Mouse (Mus musculus) liver, adult 2 months (tissue): ENCODE measurements around the gene Tango2. TPM values are rescaled to one million over a fixed set of nuclear protein-coding genes. Genes with fewer than 3 reads are reported as not detected.

Experiments
- DNase-seq: peaks from one replicate; pipeline ENCODE4 v3.0.0-alpha.2; 2011; ENCODE audit warnings: low read depth, low spot score; ENCODE audit errors: extremely low read depth
- H3K27ac ChIP-seq: fragments of 200-500 bp; replicated peaks from 2 replicates; pipeline ENCODE4 v1.5.1; 2012; ENCODE audit warnings: low read depth, mild to moderate bottlenecking, control low read depth, inconsistent platforms, low read length; ENCODE audit not compliant: insufficient read depth
- H3K27me3 ChIP-seq: fragments of 200-500 bp; 2 replicates; pipeline ENCODE4 v1.6.1; 2012; ENCODE audit warnings: mild to moderate bottlenecking, moderate library complexity, low read length, inconsistent platforms; ENCODE audit not compliant: control insufficient read depth, insufficient read depth
- H3K36me3 ChIP-seq: fragments of 200-500 bp; 2 replicates; pipeline ENCODE4 v1.6.1; 2012; ENCODE audit warnings: low read length, inconsistent platforms; ENCODE audit not compliant: control insufficient read depth, insufficient read depth
- H3K4me1 ChIP-seq: fragments of 200-500 bp; 2 replicates; pipeline ENCODE4 v1.6.1; 2011; ENCODE audit warnings: low read length; ENCODE audit not compliant: control insufficient read depth, insufficient read depth
- H3K4me3 ChIP-seq: fragments of 200-500 bp; 2 replicates; pipeline ENCODE4 v1.5.1; 2011; ENCODE audit warnings: low read depth, mild to moderate bottlenecking, control low read depth, low read length, moderate library complexity; ENCODE audit not compliant: insufficient read depth
- H3K79me2 ChIP-seq: fragments of 200-500 bp; 2 replicates; pipeline ENCODE4 v1.6.1; 2012; ENCODE audit warnings: inconsistent platforms, mild to moderate bottlenecking, low read length, moderate library complexity; ENCODE audit not compliant: control insufficient read depth, insufficient read depth
- H3K9ac ChIP-seq: fragments of 200-500 bp; 2 replicates; pipeline ENCODE4 v1.6.1; 2012; ENCODE audit warnings: low read depth, mild to moderate bottlenecking, control low read depth, inconsistent platforms, low read length
- CTCF ChIP-seq: fragments of 200-500 bp; IDR thresholded peaks from 2 replicates; pipeline ENCODE4 v1.5.1; 2011; ENCODE audit warnings: low read depth, low read length, control low read depth
- POLR2A ChIP-seq: fragments of 200-500 bp; IDR thresholded peaks from 2 replicates; pipeline ENCODE4 v1.6.1; 2011; ENCODE audit warnings: low read length, control low read depth; ENCODE audit not compliant: insufficient read depth; ENCODE audit errors: extremely low read depth
- WGBS: fragments of 180-500 bp; shearing (Covaris S2); methylation state at CpG from one replicate; pipeline ENCODE4 v1.1.7; 2018; 5-methylcytosine and 5-hydroxymethylcytosine counted together
- polyA plus RNA-seq: library from polyadenylated mRNA; depleted of rRNA; stranded (reverse); fragments of >200 nt; gene quantifications from 2 replicates; pipeline ENCODE4 v1.2.3, GENCODE M21; 2012
- total RNA-seq: library from RNA; depleted of rRNA; stranded (reverse); fragments of >200 nt; gene quantifications from 2 replicates; pipeline ENCODE4 v1.2.3, GENCODE M21; 2014

The Tango2 gene
- total and polyA plus RNA-seq, 2 experiments = 57.1 to 58.0 TPM

DNA sequence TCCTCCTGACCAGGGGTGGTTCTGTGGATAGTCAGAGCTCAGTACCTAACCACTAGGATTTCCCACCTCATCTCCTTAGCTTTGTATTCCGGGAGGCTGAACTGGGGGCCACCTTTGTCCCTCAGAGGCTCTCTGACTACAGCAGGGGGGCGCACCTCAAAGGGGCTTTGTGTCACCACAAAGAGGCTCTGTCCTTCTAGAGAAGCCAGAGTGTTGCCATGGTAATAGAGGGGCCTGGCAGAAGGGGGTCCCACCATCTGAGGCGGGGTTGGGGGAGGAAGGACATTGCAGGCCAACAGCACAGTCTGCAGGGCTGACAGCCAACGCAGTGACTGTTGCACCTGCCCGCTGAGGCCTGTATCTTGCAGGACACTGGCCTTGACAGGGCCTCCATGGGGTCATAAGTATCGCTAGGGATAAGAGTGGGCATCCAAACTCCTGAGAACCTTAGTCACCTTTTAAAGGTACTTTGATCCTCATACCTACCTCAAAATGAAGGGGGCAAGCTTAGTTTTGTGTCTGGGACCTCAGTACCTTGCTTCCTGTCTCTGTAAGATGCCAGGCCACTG lies 32.7 kb upstream of the Tango2 start:
- H3K27ac ChIP-seq = no peak overlapping the region
- no peaks in the 10 kb centered on the region for H3K27me3 ChIP-seq
- WGBS = 92% methylated on average over 6 of the region's 6 CpGs
- no peak overlapping the region for H3K4me3 ChIP-seq
- H3K36me3 ChIP-seq = no peaks in the 10 kb centered on the region
- TF ChIP-seq POLR2A (no peak), CTCF (no peak)
- DNase-seq = no peak
- H3K9ac ChIP-seq = no peak overlapping the region
- peaks cover 11% of the 10 kb centered on the region for H3K4me1 ChIP-seq
- peaks cover 2% of the 10 kb centered on the region; the same call in 1 of the 2 replicates for H3K79me2 ChIP-seq

DNA sequence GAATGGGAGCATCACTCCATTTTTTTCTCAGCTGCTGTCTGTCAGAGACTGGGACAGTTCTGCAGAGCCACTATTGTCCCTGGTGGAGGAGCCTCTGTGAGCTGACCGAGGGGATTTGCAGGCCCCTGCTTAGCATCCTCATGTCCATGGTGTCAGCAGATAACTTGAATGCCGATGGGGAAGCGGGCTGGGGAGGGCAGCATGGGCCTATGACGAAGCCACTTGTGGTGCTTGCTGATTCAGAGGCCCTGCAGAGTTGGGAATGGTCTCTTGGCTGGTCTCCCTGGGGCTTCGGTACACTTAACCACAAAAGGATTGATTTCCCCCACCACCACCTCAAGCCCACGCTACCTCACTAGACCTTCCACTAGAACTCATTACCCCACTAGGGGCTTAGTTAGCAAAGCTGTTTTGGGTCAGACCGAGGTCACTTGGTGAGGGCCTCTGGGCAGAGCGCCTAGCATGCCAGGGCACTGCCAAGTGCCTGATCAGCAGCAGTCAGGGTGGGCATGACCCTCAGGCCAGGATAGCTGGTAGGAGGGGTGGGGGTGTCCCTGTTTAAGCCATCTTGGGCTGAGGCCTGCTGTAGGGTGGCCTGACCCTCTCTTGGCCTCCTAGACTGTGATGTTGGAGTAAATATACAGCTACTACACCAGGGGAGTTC lies 31.6 kb upstream of the Tango2 start:
- H3K4me1 ChIP-seq = peaks cover 11% of the 10 kb centered on the region
- no peak for DNase-seq
- no peak for TF ChIP-seq CTCF
- H3K27ac ChIP-seq = no peak overlapping the region
- no peaks in the 10 kb centered on the region for H3K27me3 ChIP-seq
- no peaks in the 10 kb centered on the region for H3K36me3 ChIP-seq
- peaks cover 2% of the 10 kb centered on the region; the same call in 1 of the 2 replicates for H3K79me2 ChIP-seq
- H3K9ac ChIP-seq = no peak overlapping the region
- 91% methylated on average over 8 of the region's 8 CpGs for WGBS
- H3K4me3 ChIP-seq = no peak overlapping the region

DNA sequence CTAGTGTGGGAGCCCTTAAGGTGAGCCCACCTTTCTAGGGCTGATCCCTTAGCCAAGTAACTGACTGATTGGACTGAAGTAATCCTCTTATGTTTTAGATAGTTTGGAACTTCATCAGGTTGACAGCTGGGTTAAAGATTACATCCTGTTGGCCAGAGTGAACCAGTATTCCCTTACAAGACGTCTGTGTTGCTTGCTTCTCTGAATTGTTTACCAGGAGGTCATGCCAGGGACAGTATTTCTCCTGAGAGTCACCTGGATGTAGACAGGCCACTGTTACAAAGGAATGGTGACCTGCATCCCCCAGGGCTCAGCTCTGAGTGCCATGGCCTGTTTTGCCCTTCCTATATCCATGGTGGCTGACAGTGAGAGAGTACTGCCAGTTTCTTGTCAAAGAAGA lies 30.6 kb upstream of the Tango2 start:
- peaks cover 2% of the 10 kb centered on the region; the same call in 1 of the 2 replicates for H3K79me2 ChIP-seq
- no peak overlapping the region for H3K9ac ChIP-seq
- H3K4me1 ChIP-seq = peaks cover 11% of the 10 kb centered on the region
- H3K27me3 ChIP-seq = no peaks in the 10 kb centered on the region
- 22% methylated on average over 1 of the region's 1 CpGs for WGBS
- no peak overlapping the region for H3K27ac ChIP-seq
- no peaks in the 10 kb centered on the region for H3K36me3 ChIP-seq
- no peak for DNase-seq
- H3K4me3 ChIP-seq = no peak overlapping the region
- TF ChIP-seq POLR2A (no peak), CTCF (no peak)

DNA sequence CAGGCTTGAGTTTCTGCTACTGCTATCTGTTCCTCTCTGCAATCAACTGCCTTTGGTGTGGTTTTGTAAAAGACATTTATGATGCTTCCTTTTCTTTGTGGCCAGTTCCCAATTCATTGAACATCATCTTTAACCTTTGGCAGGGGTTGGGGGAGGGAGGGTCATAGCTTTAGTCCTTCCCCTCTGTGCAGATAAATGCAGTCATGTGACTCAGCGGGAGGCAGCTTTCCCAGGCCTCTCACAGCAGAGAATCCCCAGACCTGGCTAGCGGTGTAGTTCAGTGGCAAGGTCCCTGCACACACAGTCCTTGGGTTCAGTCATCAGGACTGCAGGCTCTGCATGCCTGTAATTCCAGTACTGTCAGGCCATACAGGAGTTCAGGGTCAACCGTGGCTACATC lies 29.3 kb upstream of the Tango2 start:
- Histone ChIP-seq H3K27ac (no peak overlapping the region), H3K36me3 (no peaks in the 10 kb centered on the region), H3K4me3 (no peak overlapping the region), H3K79me2 (peaks cover 2% of the 10 kb centered on the region; the same call in 1 of the 2 replicates), H3K9ac (no peak overlapping the region), H3K4me1 (peaks cover 8% of the 10 kb centered on the region), H3K27me3 (no peaks in the 10 kb centered on the region)
- WGBS = 22% methylated on average over 3 of the region's 3 CpGs
- TF ChIP-seq POLR2A = no peak
- TF ChIP-seq CTCF = no peak
- peak; percentile 75 for DNase-seq

DNA sequence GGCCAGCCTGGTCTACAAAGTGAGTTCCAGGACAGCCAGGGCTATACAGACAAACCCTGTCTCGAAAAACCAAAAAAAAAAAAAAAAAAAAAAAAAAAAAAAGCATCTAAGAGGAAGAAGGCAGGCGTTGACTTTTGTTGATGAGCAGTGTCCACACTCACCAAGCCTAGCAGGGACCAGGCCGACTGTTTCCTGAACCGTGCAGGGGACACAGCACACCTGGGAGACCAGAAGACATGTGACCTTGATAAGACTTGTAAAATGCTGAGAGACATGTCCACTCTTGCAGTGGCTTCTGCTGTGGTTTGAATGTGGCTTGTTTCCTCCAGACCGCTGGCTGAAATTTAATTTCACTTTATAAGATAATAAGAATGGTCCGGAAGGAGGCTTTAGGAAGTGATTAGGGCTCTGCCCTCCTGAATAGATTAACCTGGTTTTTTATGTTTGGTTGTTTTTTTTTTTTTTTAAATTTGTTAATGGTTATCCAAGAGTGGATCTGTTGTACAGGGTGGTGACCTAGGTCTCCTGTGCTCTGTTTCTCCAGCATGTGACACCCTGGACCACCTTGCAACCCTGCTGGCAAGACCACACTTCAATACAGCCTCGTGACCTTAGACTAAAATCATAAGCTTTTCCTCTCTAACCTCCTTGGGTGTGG lies 28.5 kb upstream of the Tango2 start:
- no peak overlapping the region for H3K9ac ChIP-seq
- peaks cover 8% of the 10 kb centered on the region for H3K4me1 ChIP-seq
- 0 out of 2 replicates have a peak overlapping the region, but pooled peaks have one; percentile 1 for H3K27ac ChIP-seq
- H3K4me3 ChIP-seq = no peak overlapping the region
- peaks cover 2% of the 10 kb centered on the region; the same call in 1 of the 2 replicates for H3K79me2 ChIP-seq
- DNase-seq = peak; percentile 53
- TF ChIP-seq CTCF (no peak), POLR2A (no peak)
- 31% methylated on average over 7 of the region's 7 CpGs for whole genome bisulfite sequencing
- no peaks in the 10 kb centered on the region for H3K27me3 ChIP-seq
- H3K36me3 ChIP-seq = no peaks in the 10 kb centered on the region

DNA sequence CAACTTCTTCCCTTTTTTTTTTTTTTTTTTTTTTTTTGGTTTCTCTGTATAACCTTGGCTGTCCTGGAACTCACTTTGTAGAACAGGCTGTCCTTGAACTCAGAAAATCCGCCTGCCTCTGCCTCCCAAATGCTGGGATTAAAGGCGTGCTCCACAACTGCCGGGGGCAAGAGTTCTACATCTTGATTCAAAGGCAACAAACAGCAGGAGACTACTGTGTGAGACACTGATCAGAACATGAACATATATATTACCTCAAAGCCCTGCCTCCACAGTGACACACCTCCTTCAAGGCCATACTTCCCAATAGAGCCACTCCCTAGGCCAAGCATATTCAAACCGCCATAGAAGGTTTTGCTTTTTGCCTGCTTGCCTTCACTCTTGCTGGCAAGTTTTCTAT lies 25.7 kb upstream of the Tango2 start:
- H3K27me3 ChIP-seq = no peaks in the 10 kb centered on the region
- no peak overlapping the region for H3K9ac ChIP-seq
- TF ChIP-seq POLR2A (no peak), CTCF (no peak)
- H3K79me2 ChIP-seq = no peaks in the 10 kb centered on the region
- H3K4me1 ChIP-seq = peaks cover 8% of the 10 kb centered on the region
- H3K4me3 ChIP-seq = no peak overlapping the region
- DNase-seq = no peak
- no peaks in the 10 kb centered on the region for H3K36me3 ChIP-seq
- 95% methylated on average over 4 of the region's 4 CpGs for WGBS
- no peak overlapping the region for H3K27ac ChIP-seq
